Mouse (Mus musculus) adrenal gland, postnatal 14 days (tissue): ENCODE results near the gene Tubal3. TPM values are rescaled to one million over a fixed set of nuclear protein-coding genes. Genes with fewer than 3 reads are reported as not detected.
"Not testable (repeated sequence)": the region's sequence is repeated elsewhere in the genome, so short reads cannot be mapped to it uniquely, and the experiment has no call there.

ENCODE experiments used
- DNase-seq: peaks from one replicate; pipeline ENCODE4 v3.0.0; 2021; ENCODE audit warnings: mixed read lengths
- long read RNA-seq, 2 experiments: library from polyadenylated mRNA; stranded (forward); transcript quantifications; one replicate each; pipeline ENCODE4 v2.0.0; 2021
- total RNA-seq: library from RNA; stranded (reverse); gene quantifications from 2 replicates; pipeline ENCODE4 v1.2.3, GENCODE M21; 2021

Gene Tubal3
- total RNA-seq = not detected in 2 replicates
- long read RNA-seq, experiment 1, partial matches to known transcripts = 0 of 1 reads
- long read RNA-seq, experiment 1, other reads (novel, unspliced or antisense) = 1 of 1 reads
- long read RNA-seq, experiment 2 = 0 reads

GRCm38 (mm10) chr13:3917571-3918311, at the start of gene Tubal3, which contains the start of gene Net1:
TSS of gene Tubal3 (plus strand) at chr13:3918274.
TSS of gene Net1 (minus strand) at chr13:3918220.
- peak; percentile 94 for DNase-seq

GRCm38 (mm10) chr13:3869901-3870300, 48.2 kb upstream of the Tubal3 start:
- no peak for DNase-seq

GRCm38 (mm10) chr13:3872832-3873231, 45.2 kb upstream of the Tubal3 start:
- no peak for DNase-seq

- DNase-seq = no peak
Observed at GRCm38 (mm10) chr13:3876448-3876847, 41.6 kb upstream of the Tubal3 start.

- no peak for DNase-seq
Observed at GRCm38 (mm10) chr13:3877185-3877584, 40.9 kb upstream of the Tubal3 start.

- DNase-seq = no peak
Observed at GRCm38 (mm10) chr13:3877679-3878220, 40.3 kb upstream of the Tubal3 start.

GRCm38 (mm10) chr13:3886663-3887062, 31.4 kb upstream of the Tubal3 start:
- no peak for DNase-seq

- no peak for DNase-seq
Observed at GRCm38 (mm10) chr13:3889111-3889510, 29.0 kb upstream of the Tubal3 start.

- no peak for DNase-seq
Observed at GRCm38 (mm10) chr13:3890061-3890460, 28.0 kb upstream of the Tubal3 start.

- no peak for DNase-seq
Observed at GRCm38 (mm10) chr13:3891479-3892087, 26.5 kb upstream of the Tubal3 start.

GRCm38 (mm10) chr13:3892601-3893000, 25.5 kb upstream of the Tubal3 start:
- no peak for DNase-seq

- DNase-seq = peak; percentile 95
Observed at GRCm38 (mm10) chr13:3893126-3893734, 24.8 kb upstream of the Tubal3 start.

GRCm38 (mm10) chr13:3894549-3894948, 23.5 kb upstream of the Tubal3 start:
- DNase-seq = no peak

- DNase-seq = no peak
Observed at GRCm38 (mm10) chr13:3895397-3895980, 22.6 kb upstream of the Tubal3 start.

- no peak for DNase-seq
Observed at GRCm38 (mm10) chr13:3896032-3896431, 22.0 kb upstream of the Tubal3 start.

- DNase-seq = peak; percentile 75
Observed at GRCm38 (mm10) chr13:3896913-3897312, 21.2 kb upstream of the Tubal3 start.

- not testable (repeated sequence) for DNase-seq
Observed at GRCm38 (mm10) chr13:3898202-3898601, 19.9 kb upstream of the Tubal3 start.

GRCm38 (mm10) chr13:3899301-3899700, 18.8 kb upstream of the Tubal3 start:
- peak; percentile 37 for DNase-seq

GRCm38 (mm10) chr13:3907151-3907696, 10.8 kb upstream of the Tubal3 start:
- DNase-seq = no peak

- DNase-seq = no peak
Observed at GRCm38 (mm10) chr13:3908262-3908661, 9.8 kb upstream of the Tubal3 start.

GRCm38 (mm10) chr13:3910356-3910755, 7.7 kb upstream of the Tubal3 start:
- no peak for DNase-seq

- DNase-seq = no peak
Observed at GRCm38 (mm10) chr13:3913504-3913903, 4.6 kb upstream of the Tubal3 start.
